Mouse (Mus musculus): ENCODE measurements around the gene Klk7. TPM values are rescaled to one million over a fixed set of nuclear protein-coding genes. Genes with fewer than 3 reads are reported as not detected.

The Klk7 gene
- total RNA-seq (2014; fragmentation: Nextera tagmentation) (not detected in 2 replicates), total RNA-seq (2017) (0.05 TPM in 1 of 2 replicates, not detected in the other), polyA plus RNA-seq (2012) (not detected in 2 replicates)

DNA sequence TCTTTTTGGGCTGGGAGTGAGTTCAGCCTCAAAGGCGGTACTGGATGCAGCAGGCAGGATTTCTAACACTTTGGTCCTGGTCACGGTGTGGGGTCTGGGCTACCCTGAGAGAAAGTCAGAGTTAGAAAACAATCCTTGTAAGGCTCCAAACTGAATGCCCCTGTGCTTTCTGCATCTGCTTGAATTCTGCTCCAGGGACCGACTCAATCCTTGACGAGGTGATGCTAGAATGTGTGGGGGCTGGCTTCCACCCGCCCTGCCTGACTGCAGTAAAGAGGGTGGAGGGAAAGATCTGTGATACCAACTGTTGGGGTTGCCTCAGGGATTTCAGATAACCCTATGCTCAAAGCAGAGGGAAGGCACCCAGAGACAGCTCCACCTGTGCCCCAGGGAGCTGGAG, at the start of gene Klk7:
Klk7 (plus strand) TSS at position 301 of the 400 bp plus-strand sequence.
- DNase-seq (ENCODE audit: low spot score): no peak
- no peak for ATAC-seq (ENCODE audit: extremely low read depth, insufficient number of reproducible peaks, low FRiP score, poor library complexity, severe bottlenecking)

GRCm38 (mm10) chr7:43766484-43766883, 44.6 kb upstream of the Klk7 start:
- DNase-seq (ENCODE audit: low spot score) (no peak), ATAC-seq (ENCODE audit: extremely low read depth, insufficient number of reproducible peaks, low FRiP score, poor library complexity, severe bottlenecking) (no peak)
- Histone ChIP-seq H3K4me1 (ENCODE audit: insufficient read depth, low read depth, low read length) (no peaks in the 10 kb centered on the region), H3K9me3 (replicated peaks) (no peaks in the 10 kb centered on the region), H3K4me3 (ENCODE audit: low read depth, low read length) (no peak overlapping the region), H3K27me3 (ENCODE audit: insufficient read depth, low read length) (no peaks in the 10 kb centered on the region), H3K36me3 (replicated peaks) (no peaks in the 10 kb centered on the region)
- TF ChIP-seq CTCF (IDR thresholded peaks at IDR 0.05; ENCODE audit: low read depth, low read length) (no peak), GATA1 (IDR thresholded peaks at IDR 0.05; ENCODE audit: borderline replicate concordance, low read length) (no peak)

More for the DNA sequence above, at the start of gene Klk7:
- Histone ChIP-seq H3K4me1 (ENCODE audit: insufficient read depth, low read depth, low read length) (no peaks in the 10 kb centered on the region), H3K36me3 (replicated peaks) (no peaks in the 10 kb centered on the region), H3K27me3 (ENCODE audit: insufficient read depth, low read length) (no peaks in the 10 kb centered on the region), H3K9me3 (replicated peaks) (0 out of 2 replicates have a peak, but pooled peaks cover 3% of the 10 kb centered on the region), H3K4me3 (ENCODE audit: low read depth, low read length) (no peak within 1 kb of the TSS)
- TF ChIP-seq TAL1 (conservative IDR thresholded peaks at IDR 0.05; ENCODE audit: low read depth, low read length) (no peak), POLR2AphosphoS5 (IDR thresholded peaks at IDR 0.05; ENCODE audit: insufficient replicate concordance, low read depth, low read length) (no peak), CTCF (IDR thresholded peaks at IDR 0.05; ENCODE audit: low read depth, low read length) (no peak), GATA1 (IDR thresholded peaks at IDR 0.05; ENCODE audit: borderline replicate concordance, low read length) (no peak), GATA2 (IDR thresholded peaks at IDR 0.05; ENCODE audit: borderline replicate concordance, low read depth, low read length) (no peak)

- no peak for ATAC-seq (ENCODE audit: extremely low read depth, insufficient number of reproducible peaks, low FRiP score, poor library complexity, severe bottlenecking)
- H3K27me3 ChIP-seq (ENCODE audit: insufficient read depth, low read length): no peaks in the 10 kb centered on the region
- no peak within 1 kb of the TSS for H3K4me3 ChIP-seq (ENCODE audit: low read depth, low read length)
- no peaks in the 10 kb centered on the region for H3K9me3 ChIP-seq (replicated peaks)
- TF ChIP-seq POLR2AphosphoS5 (IDR thresholded peaks at IDR 0.05; ENCODE audit: insufficient replicate concordance, low read depth, low read length) (no peak), GATA2 (IDR thresholded peaks at IDR 0.05; ENCODE audit: borderline replicate concordance, low read depth, low read length) (no peak), TAL1 (conservative IDR thresholded peaks at IDR 0.05; ENCODE audit: low read depth, low read length) (no peak), GATA1 (IDR thresholded peaks at IDR 0.05; ENCODE audit: borderline replicate concordance, low read length) (no peak), CTCF (IDR thresholded peaks at IDR 0.05; ENCODE audit: low read depth, low read length) (no peak)
- DNase-seq (ENCODE audit: low spot score): no peak
- no peaks in the 10 kb centered on the region for H3K4me1 ChIP-seq (ENCODE audit: insufficient read depth, low read depth, low read length)
- no peaks in the 10 kb centered on the region for H3K36me3 ChIP-seq (replicated peaks)
These were observed 42.5 kb upstream of the Klk7 start, which contains the start of gene Klk12 for GRCm38 (mm10) chr7:43768597-43768996. Klk12 (plus strand) TSS chr7:43768897.

DNA sequence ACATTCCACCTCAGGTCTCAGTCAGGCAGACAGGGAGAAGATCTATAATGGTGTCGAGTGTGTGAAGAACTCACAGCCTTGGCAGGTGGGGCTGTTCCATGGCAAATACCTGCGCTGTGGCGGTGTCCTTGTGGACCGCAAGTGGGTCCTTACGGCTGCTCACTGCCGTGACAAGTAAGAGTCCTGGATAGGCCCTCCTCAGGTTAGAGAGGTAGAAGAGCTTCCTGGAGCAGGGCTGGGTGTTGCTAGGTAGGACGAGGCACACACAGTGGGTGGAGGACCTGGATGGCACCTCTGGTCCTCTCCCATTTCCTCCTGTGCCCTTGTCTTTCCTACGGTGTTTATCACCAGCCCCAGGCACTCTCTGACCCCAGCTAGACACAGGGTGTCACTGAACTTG, 41.5 kb upstream of the Klk7 start:
- no peak for DNase-seq (ENCODE audit: low spot score)
- TF ChIP-seq CTCF (IDR thresholded peaks at IDR 0.05; ENCODE audit: low read depth, low read length) (no peak), POLR2AphosphoS5 (IDR thresholded peaks at IDR 0.05; ENCODE audit: insufficient replicate concordance, low read depth, low read length) (no peak)
- Histone ChIP-seq H3K4me1 (ENCODE audit: insufficient read depth, low read depth, low read length) (no peaks in the 10 kb centered on the region), H3K27me3 (ENCODE audit: insufficient read depth, low read length) (no peaks in the 10 kb centered on the region), H3K4me3 (ENCODE audit: low read depth, low read length) (no peak overlapping the region), H3K9me3 (replicated peaks) (no peaks in the 10 kb centered on the region), H3K36me3 (replicated peaks) (no peaks in the 10 kb centered on the region)
- no peak for ATAC-seq (ENCODE audit: extremely low read depth, insufficient number of reproducible peaks, low FRiP score, poor library complexity, severe bottlenecking)

DNA sequence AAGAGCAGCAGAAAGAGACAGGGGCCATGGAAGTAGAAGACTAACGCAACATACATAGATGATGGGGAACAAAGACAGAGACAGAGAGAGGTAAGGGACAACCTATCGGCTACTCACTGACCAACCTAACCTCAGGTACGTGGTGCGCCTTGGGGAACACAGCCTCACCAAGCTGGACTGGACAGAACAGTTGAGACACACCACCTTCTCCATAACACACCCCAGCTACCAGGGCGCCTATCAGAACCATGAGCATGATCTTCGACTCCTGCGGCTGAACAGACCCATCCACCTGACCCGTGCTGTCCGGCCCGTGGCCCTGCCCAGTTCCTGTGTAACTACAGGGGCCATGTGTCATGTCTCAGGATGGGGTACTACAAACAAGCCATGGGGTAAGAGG, 40.4 kb upstream of the Klk7 start:
- H3K4me3 ChIP-seq (ENCODE audit: low read depth, low read length): no peak overlapping the region
- H3K9me3 ChIP-seq (replicated peaks): no peaks in the 10 kb centered on the region
- H3K4me1 ChIP-seq (ENCODE audit: insufficient read depth, low read depth, low read length): no peaks in the 10 kb centered on the region
- no peaks in the 10 kb centered on the region for H3K36me3 ChIP-seq (replicated peaks)
- no peaks in the 10 kb centered on the region for H3K27me3 ChIP-seq (ENCODE audit: insufficient read depth, low read length)
- TF ChIP-seq CTCF (IDR thresholded peaks at IDR 0.05; ENCODE audit: low read depth, low read length): no peak
- no peak for TF ChIP-seq GATA2 (IDR thresholded peaks at IDR 0.05; ENCODE audit: borderline replicate concordance, low read depth, low read length)
- no peak for TF ChIP-seq GATA1 (IDR thresholded peaks at IDR 0.05; ENCODE audit: borderline replicate concordance, low read length)
- ATAC-seq (ENCODE audit: extremely low read depth, insufficient number of reproducible peaks, low FRiP score, poor library complexity, severe bottlenecking): no peak
- DNase-seq (ENCODE audit: low spot score): no peak

DNA sequence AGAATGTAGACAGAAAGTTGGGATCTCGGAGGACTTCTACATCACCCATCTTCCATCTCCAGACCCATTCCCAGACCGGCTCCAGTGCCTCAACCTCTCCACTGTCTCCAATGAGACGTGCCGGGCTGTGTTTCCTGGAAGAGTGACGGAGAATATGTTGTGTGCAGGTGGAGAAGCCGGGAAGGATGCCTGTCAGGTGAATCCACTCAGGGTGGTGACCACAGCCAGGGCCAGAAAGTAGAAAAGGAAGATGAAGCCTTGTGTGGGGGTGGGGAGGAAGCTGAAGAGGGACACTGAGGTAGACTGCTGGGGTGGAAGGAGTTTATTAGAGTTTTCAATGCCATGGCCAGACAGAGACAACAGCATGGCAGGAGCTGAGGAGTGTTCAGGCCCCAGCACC, 39.2 kb upstream of the Klk7 start:
- Histone ChIP-seq H3K4me1 (ENCODE audit: insufficient read depth, low read depth, low read length) (no peaks in the 10 kb centered on the region), H3K9me3 (replicated peaks) (no peaks in the 10 kb centered on the region), H3K36me3 (replicated peaks) (no peaks in the 10 kb centered on the region), H3K4me3 (ENCODE audit: low read depth, low read length) (no peak overlapping the region), H3K27me3 (ENCODE audit: insufficient read depth, low read length) (no peaks in the 10 kb centered on the region)
- no peak for ATAC-seq (ENCODE audit: extremely low read depth, insufficient number of reproducible peaks, low FRiP score, poor library complexity, severe bottlenecking)
- no peak for DNase-seq (ENCODE audit: low spot score)
- TF ChIP-seq POLR2AphosphoS5 (IDR thresholded peaks at IDR 0.05; ENCODE audit: insufficient replicate concordance, low read depth, low read length) (no peak), GATA2 (IDR thresholded peaks at IDR 0.05; ENCODE audit: borderline replicate concordance, low read depth, low read length) (no peak), CTCF (IDR thresholded peaks at IDR 0.05; ENCODE audit: low read depth, low read length) (no peak), GATA1 (IDR thresholded peaks at IDR 0.05; ENCODE audit: borderline replicate concordance, low read length) (no peak)

DNA sequence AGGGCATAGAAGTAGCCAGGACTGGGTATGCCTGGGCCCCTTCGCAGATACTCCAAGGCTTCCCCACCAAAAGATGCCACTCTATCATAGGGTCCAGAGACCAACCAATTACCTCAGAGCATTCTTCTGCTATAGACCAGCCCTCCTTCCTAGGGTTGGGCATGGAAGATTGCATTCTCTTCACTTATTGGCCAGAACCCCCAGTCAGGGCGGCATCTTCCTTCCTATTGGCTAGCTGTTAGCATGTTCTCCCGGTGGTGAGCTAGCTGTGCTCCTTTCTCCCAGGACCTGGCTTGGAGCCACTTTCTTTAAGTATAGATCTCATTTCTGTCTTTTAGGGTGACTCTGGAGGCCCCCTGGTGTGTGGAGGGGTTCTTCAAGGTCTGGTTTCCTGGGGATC, 38.2 kb upstream of the Klk7 start:
- no peaks in the 10 kb centered on the region for H3K27me3 ChIP-seq (ENCODE audit: insufficient read depth, low read length)
- no peak for ATAC-seq (ENCODE audit: extremely low read depth, insufficient number of reproducible peaks, low FRiP score, poor library complexity, severe bottlenecking)
- TF ChIP-seq CTCF (IDR thresholded peaks at IDR 0.05; ENCODE audit: low read depth, low read length) (no peak), POLR2AphosphoS5 (IDR thresholded peaks at IDR 0.05; ENCODE audit: insufficient replicate concordance, low read depth, low read length) (no peak), GATA2 (IDR thresholded peaks at IDR 0.05; ENCODE audit: borderline replicate concordance, low read depth, low read length) (no peak), GATA1 (IDR thresholded peaks at IDR 0.05; ENCODE audit: borderline replicate concordance, low read length) (no peak), TAL1 (conservative IDR thresholded peaks at IDR 0.05; ENCODE audit: low read depth, low read length) (no peak)
- H3K9me3 ChIP-seq (replicated peaks): no peaks in the 10 kb centered on the region
- H3K36me3 ChIP-seq (replicated peaks): no peaks in the 10 kb centered on the region
- no peak overlapping the region for H3K4me3 ChIP-seq (ENCODE audit: low read depth, low read length)
- DNase-seq (ENCODE audit: low spot score): no peak
- H3K4me1 ChIP-seq (ENCODE audit: insufficient read depth, low read depth, low read length): no peaks in the 10 kb centered on the region
